Mouse (Mus musculus) kidney, adult 2 months (tissue): Measurements from ENCODE around the gene 5031439G07Rik.

ENCODE experiments used
- CTCF ChIP-seq: fragments of 200-500 bp; conservative IDR thresholded peaks from 2 replicates; pipeline ENCODE4 v1.5.1; 2011; ENCODE audit warnings: low read depth, mild to moderate bottlenecking, control low read depth, low read length, moderate library complexity, mixed read lengths; ENCODE audit not compliant: insufficient read depth, insufficient read length
- POLR2A ChIP-seq: fragments of 200-500 bp; IDR thresholded peaks from one replicate; pipeline ENCODE4 v1.6.1; 2011; ENCODE audit warnings: low read depth, low read length, control low read depth

GRCm38 (mm10) chr15:84923508-84924181 lies 64.7 kb downstream of the 5031439G07Rik start:
- TF ChIP-seq POLR2A: no peak
- no peak for TF ChIP-seq CTCF
